Mouse (Mus musculus): ENCODE data around the gene Chd1. TPM values are rescaled to one million over a fixed set of nuclear protein-coding genes. Genes with fewer than 3 reads are reported as not detected.
"Not testable (repeated sequence)": the region's sequence is repeated elsewhere in the genome, so short reads cannot be mapped to it uniquely, and the experiment has no call there.

Gene Chd1
- polyA plus RNA-seq, 1 experiment from 2014 or later, result 17.1 TPM

DNA sequence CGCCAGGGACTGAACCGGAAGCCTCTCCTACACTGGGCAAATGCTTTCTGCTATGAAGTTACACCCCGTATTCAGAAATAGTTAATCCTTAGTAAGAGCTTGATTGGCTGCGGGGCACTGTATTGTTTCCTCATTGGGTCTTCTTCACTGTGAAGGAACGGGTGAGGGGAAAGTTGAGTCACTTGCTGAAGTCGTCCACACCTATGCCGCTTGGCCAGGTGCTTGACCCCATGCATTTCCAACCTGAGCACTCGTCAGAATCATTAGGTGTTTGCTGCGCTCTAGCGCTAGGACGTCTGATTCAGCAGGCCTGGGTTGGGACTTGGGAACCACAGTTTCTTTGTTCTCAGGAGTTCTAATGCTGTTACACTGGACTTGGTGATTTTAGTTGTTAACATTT is 41.9 kb downstream of the Chd1 start:
- no peak for ATAC-seq
- TF ChIP-seq EP300 (IDR thresholded peaks at IDR 0.05) (no peak), CTCF (IDR thresholded peaks at IDR 0.05) (no peak)
- Histone ChIP-seq H3K4me1 (ENCODE audit: insufficient read depth, low read depth, low read length) (no peaks in the 10 kb centered on the region), H3K36me3 (ENCODE audit: insufficient read depth, low read length) (peaks cover 31% of the 10 kb centered on the region; the same call in 1 of the 2 replicates), H3K9ac (replicated peaks; ENCODE audit: low read depth) (no peak overlapping the region), H3K4me3 (ENCODE audit: low read depth, low read length) (no peak overlapping the region), H3K9me3 (ENCODE audit: low read length) (no peaks in the 10 kb centered on the region), H3K4me2 (replicated peaks; ENCODE audit: low read depth, low read length) (no peak overlapping the region), H3K27ac (ENCODE audit: low read length) (no peak overlapping the region), H3K27me3 (replicated peaks; ENCODE audit: insufficient read depth, low read length) (no peaks in the 10 kb centered on the region)
- no peak for DNase-seq (ENCODE audit: low spot score)
- WGBS, result 79% methylated on average over 11 of the region's 11 CpGs

DNA sequence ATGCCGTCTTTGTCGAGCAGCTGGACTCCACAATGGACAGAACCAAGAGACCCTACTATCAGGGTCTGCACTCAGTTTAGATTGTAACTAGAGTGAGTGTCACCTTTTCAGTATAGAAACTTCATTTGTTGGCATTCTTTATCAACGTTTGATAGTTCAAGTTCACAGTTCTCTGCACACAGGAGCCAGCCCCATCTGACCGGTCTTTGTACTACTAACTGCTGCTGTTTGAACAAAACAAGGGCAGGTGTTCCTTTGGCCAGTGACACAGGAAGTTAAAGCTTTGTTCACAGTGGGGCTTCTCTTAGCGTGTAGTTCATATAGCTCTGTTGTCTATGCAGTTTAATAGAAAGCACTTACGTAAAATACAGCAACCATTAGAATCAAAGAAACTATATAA is 43.3 kb downstream of the Chd1 start:
- ATAC-seq, result no peak

DNA sequence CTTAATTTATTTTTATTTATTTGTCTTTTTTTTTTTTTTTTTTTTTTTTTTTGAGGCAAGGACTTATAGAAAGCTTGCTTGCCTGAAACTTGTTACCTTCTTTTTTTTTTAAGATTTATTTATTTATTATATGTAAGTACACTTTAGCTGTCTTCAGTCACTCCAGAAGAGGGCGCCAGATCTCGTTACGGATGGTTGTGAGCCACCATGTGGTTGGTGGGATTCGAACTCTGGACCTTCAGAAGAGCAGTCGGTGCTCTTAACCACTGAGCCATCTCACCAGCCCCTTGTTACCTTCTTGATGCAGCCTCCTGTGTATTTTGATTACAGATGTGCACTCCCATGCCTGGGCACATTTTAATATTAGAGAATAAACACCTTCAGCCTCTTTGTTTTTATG is 46.5 kb downstream of the Chd1 start:
- not testable (repeated sequence) for ATAC-seq
- 93% methylated on average over 5 of the region's 5 CpGs for WGBS
- H3K36me3 ChIP-seq (ENCODE audit: insufficient read depth, low read length), result peaks cover 27% of the 10 kb centered on the region; the same call in 1 of the 2 replicates

More for the DNA sequence above, 43.3 kb downstream of the Chd1 start:
- no peaks in the 10 kb centered on the region for H3K9me3 ChIP-seq (ENCODE audit: low read length)
- H3K9ac ChIP-seq (replicated peaks; ENCODE audit: low read depth), result no peak overlapping the region
- H3K4me2 ChIP-seq (replicated peaks; ENCODE audit: low read depth, low read length), result no peak overlapping the region
- 88% methylated on average over 6 of the region's 6 CpGs for WGBS
- H3K27me3 ChIP-seq (replicated peaks; ENCODE audit: insufficient read depth, low read length), result no peaks in the 10 kb centered on the region
- DNase-seq (ENCODE audit: low spot score), result no peak
- peaks cover 31% of the 10 kb centered on the region; the same call in 1 of the 2 replicates for H3K36me3 ChIP-seq (ENCODE audit: insufficient read depth, low read length)
- TF ChIP-seq CTCF (IDR thresholded peaks at IDR 0.05) (no peak), EP300 (IDR thresholded peaks at IDR 0.05) (no peak)
- no peak overlapping the region for H3K4me3 ChIP-seq (ENCODE audit: low read depth, low read length)
- H3K4me1 ChIP-seq (ENCODE audit: insufficient read depth, low read depth, low read length), result no peaks in the 10 kb centered on the region
- no peak overlapping the region for H3K27ac ChIP-seq (ENCODE audit: low read length)

DNA sequence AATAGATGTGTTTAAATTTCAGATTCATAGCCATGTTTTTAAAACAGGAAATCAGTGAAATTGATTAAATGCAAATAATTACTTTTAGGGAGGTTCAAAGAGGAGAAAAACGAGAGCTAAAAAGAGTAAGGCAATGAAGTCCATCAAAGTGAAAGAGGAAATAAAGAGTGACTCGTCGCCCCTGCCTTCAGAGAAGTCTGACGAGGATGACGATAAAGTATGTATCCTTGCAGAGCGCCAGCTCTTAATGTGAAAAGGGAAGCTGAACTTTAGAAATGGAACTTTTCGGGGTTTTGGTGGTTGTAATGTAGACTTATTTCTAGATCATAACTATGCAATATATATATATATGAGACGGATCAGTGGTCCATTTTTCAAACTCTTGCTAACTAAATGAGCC is 56.4 kb downstream of the Chd1 start:
- no peak for ATAC-seq
- Histone ChIP-seq H3K9me3 (ENCODE audit: low read length) (no peaks in the 10 kb centered on the region), H3K27me3 (replicated peaks; ENCODE audit: insufficient read depth, low read length) (no peaks in the 10 kb centered on the region), H3K4me1 (ENCODE audit: insufficient read depth, low read depth, low read length) (no peaks in the 10 kb centered on the region), H3K9ac (replicated peaks; ENCODE audit: low read depth) (no peak overlapping the region), H3K27ac (ENCODE audit: low read length) (no peak overlapping the region), H3K36me3 (ENCODE audit: insufficient read depth, low read length) (peaks cover 34% of the 10 kb centered on the region), H3K4me3 (ENCODE audit: low read depth, low read length) (no peak overlapping the region), H3K4me2 (replicated peaks; ENCODE audit: low read depth, low read length) (no peak overlapping the region)
- DNase-seq (ENCODE audit: low spot score), result no peak
- no peak for TF ChIP-seq CTCF (IDR thresholded peaks at IDR 0.05)
- TF ChIP-seq EP300 (IDR thresholded peaks at IDR 0.05), result no peak
- 78% methylated on average over 8 of the region's 8 CpGs for WGBS

More for the DNA sequence above, 46.5 kb downstream of the Chd1 start:
- not testable (repeated sequence) for H3K4me2 ChIP-seq (replicated peaks; ENCODE audit: low read depth, low read length); H3K9ac ChIP-seq (replicated peaks; ENCODE audit: low read depth); H3K9me3 ChIP-seq (ENCODE audit: low read length); H3K27ac ChIP-seq (ENCODE audit: low read length); H3K4me1 ChIP-seq (ENCODE audit: insufficient read depth, low read depth, low read length); DNase-seq (ENCODE audit: low spot score); H3K27me3 ChIP-seq (replicated peaks; ENCODE audit: insufficient read depth, low read length); H3K4me3 ChIP-seq (ENCODE audit: low read depth, low read length)
- TF ChIP-seq CTCF (IDR thresholded peaks at IDR 0.05), result peak; percentile 27; the same call in 1 of the 2 replicates

DNA sequence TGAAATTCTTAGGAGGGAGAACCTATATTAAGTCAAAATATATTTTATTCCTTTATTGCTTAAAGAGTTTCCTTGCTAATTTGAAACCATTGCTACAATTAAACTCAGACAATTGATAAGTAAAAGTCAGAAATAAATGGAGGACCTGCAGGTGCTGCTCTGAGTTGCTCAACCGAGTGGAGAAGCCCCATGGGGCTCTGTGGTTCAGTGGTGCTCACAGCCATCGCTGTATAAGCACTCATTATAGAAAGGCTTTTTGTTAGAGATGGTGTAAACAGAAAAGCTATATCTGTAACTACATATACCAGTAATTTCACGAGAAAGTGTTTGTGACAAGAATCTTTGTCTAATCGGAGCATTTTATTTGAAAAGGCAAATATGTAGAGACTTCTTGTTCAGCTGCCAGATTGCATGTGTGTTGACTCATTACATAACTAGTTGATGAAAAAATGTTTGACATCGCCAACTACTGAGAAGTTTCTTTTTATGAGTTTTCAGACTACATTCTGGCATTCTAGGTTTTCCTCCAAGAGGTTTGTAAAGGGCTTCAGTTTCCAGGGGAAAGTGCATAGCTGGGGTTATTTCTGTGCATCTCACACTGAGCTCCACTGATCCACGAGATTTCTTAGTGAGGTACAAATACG is 64.4 kb downstream of the Chd1 start:
- H3K36me3 ChIP-seq (ENCODE audit: insufficient read depth, low read length), result peaks cover 20% of the 10 kb centered on the region; the same call in 1 of the 2 replicates
- 0 out of 2 replicates have a peak overlapping the region, but pooled peaks have one; percentile 5 for H3K9ac ChIP-seq (replicated peaks; ENCODE audit: low read depth)
- no peaks in the 10 kb centered on the region for H3K27me3 ChIP-seq (replicated peaks; ENCODE audit: insufficient read depth, low read length)
- WGBS, result 52% methylated on average over 7 of the region's 7 CpGs
- H3K4me1 ChIP-seq (ENCODE audit: insufficient read depth, low read depth, low read length), result no peaks in the 10 kb centered on the region
- DNase-seq (ENCODE audit: low spot score), result peak; percentile 61
- TF ChIP-seq CTCF (IDR thresholded peaks at IDR 0.05), result no peak
- TF ChIP-seq EP300 (IDR thresholded peaks at IDR 0.05), result no peak
- no peak for ATAC-seq
- no peak overlapping the region for H3K27ac ChIP-seq (ENCODE audit: low read length)
- H3K4me2 ChIP-seq (replicated peaks; ENCODE audit: low read depth, low read length), result no peak overlapping the region
- no peaks in the 10 kb centered on the region for H3K9me3 ChIP-seq (ENCODE audit: low read length)
- no peak overlapping the region for H3K4me3 ChIP-seq (ENCODE audit: low read depth, low read length)

DNA sequence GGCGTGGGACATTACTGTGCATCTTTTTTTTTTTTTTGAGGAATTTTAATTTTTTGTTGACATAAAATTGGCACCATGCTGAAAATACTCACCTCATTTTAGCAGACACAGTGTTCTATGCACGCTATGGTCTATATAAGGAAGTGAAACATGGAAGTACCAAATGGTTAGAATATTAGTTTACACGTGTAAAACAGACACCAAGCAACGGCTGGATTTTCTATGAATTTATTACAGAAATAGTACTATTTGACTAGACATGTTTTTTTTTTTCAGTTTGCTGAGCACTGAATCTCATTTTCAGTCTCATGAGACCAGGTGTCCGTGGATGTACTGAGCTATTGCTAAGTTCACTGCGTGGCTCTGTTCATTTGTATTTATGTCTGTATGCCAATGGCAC is 69.2 kb downstream of the Chd1 start:
- DNase-seq (ENCODE audit: low spot score), result peak; percentile 27
- Histone ChIP-seq H3K4me2 (replicated peaks; ENCODE audit: low read depth, low read length) (no peak overlapping the region), H3K9ac (replicated peaks; ENCODE audit: low read depth) (no peak overlapping the region), H3K4me3 (ENCODE audit: low read depth, low read length) (no peak overlapping the region), H3K36me3 (ENCODE audit: insufficient read depth, low read length) (0 out of 2 replicates have a peak, but pooled peaks cover 8% of the 10 kb centered on the region), H3K9me3 (ENCODE audit: low read length) (no peaks in the 10 kb centered on the region), H3K4me1 (ENCODE audit: insufficient read depth, low read depth, low read length) (no peaks in the 10 kb centered on the region), H3K27me3 (replicated peaks; ENCODE audit: insufficient read depth, low read length) (no peaks in the 10 kb centered on the region), H3K27ac (ENCODE audit: low read length) (no peak overlapping the region)
- ATAC-seq, result no peak
- TF ChIP-seq CTCF (IDR thresholded peaks at IDR 0.05), result no peak
- no peak for TF ChIP-seq EP300 (IDR thresholded peaks at IDR 0.05)
- WGBS, result 71% methylated on average over 6 of the region's 6 CpGs

Data from lung, postnatal 0 days (tissue).